8 mouse cellular contexts compared by ENCODE assay signal in genomic region chr4:147940576-147941044, GRCm38 (mm10). TPM values are rescaled to one million over a fixed set of nuclear protein-coding genes. Genes with fewer than 3 reads are reported as not detected.
DNase-seq lines count a peak whose midpoint lies in the region; ATAC-seq and TF ChIP-seq lines count a peak whose summit lies in the region.

TSS of gene 2510039O18Rik (plus strand) at chr4:147940895.

- TF ChIP-seq EP300 in heart, postnatal 0 days (IDR thresholded peaks at IDR 0.05; ENCODE audit: low read depth) = no peak
- no peak for TF ChIP-seq EP300 in liver, postnatal 0 days (IDR thresholded peaks at IDR 0.05; ENCODE audit: low read depth)

- TF ChIP-seq CTCF in E14TG2a.4 (conservative IDR thresholded peaks at IDR 0.05; ENCODE audit: low read length) = no peak
- no peak for TF ChIP-seq CTCF in heart, postnatal 0 days (IDR thresholded peaks at IDR 0.05; ENCODE audit: low read depth)
- no peak for TF ChIP-seq CTCF in liver, postnatal 0 days (IDR thresholded peaks at IDR 0.05; ENCODE audit: low read depth)

- peak; percentile 71 for ATAC-seq in forebrain, embryonic 12.5 days (ENCODE audit: low FRiP score)
- ATAC-seq in heart, postnatal 0 days (ENCODE audit: insufficient read depth, low read depth) = peak; percentile 44
- peak; percentile 82 for ATAC-seq in liver, postnatal 0 days
- peak; percentile 67 for ATAC-seq in neural tube, embryonic 14.5 days (ENCODE audit: low read depth)

- H3K4me3 ChIP-seq in E14TG2a.4 (replicated peaks; ENCODE audit: low read length) = peak within 1 kb of the TSS; percentile 93
- H3K4me3 ChIP-seq in forebrain, embryonic 12.5 days (replicated peaks) = peak within 1 kb of the TSS; percentile 100
- H3K4me3 ChIP-seq in heart, postnatal 0 days (ENCODE audit: low read depth, low read length) = peak within 1 kb of the TSS; percentile 98
- H3K4me3 ChIP-seq in liver, postnatal 0 days (ENCODE audit: low read depth, low read length) = peak within 1 kb of the TSS; percentile 72
- peak within 1 kb of the TSS; percentile 83 for H3K4me3 ChIP-seq in neural tube, embryonic 14.5 days (ENCODE audit: low read depth, low read length)

- H3K36me3 ChIP-seq in E14TG2a.4 (ENCODE audit: insufficient read depth, low read length) = peaks cover 35% of the 10 kb centered on the region
- peaks cover 15% of the 10 kb centered on the region for H3K36me3 ChIP-seq in forebrain, embryonic 12.5 days (replicated peaks)
- peaks cover 28% of the 10 kb centered on the region for H3K36me3 ChIP-seq in heart, postnatal 0 days (replicated peaks; ENCODE audit: control insufficient read depth, insufficient read depth, low read length)
- peaks cover 22% of the 10 kb centered on the region for H3K36me3 ChIP-seq in liver, postnatal 0 days (replicated peaks; ENCODE audit: insufficient read depth, low read length)
- peaks cover 12% of the 10 kb centered on the region for H3K36me3 ChIP-seq in neural tube, embryonic 14.5 days (ENCODE audit: control insufficient read depth, insufficient read depth, low read length)

- peak; percentile 86 for DNase-seq in c-Kit-positive CD71-positive TER-119-positive erythroid progenitor cells, embryonic 14.5 days (ENCODE audit: low spot score)
- DNase-seq in heart, postnatal 0 days (ENCODE audit: low spot score) = peak; percentile 94
- peak; percentile 90 to 94 for DNase-seq in kidney, postnatal 4 days
- DNase-seq in liver, postnatal 0 days = peak; percentile 91
- DNase-seq in testis, postnatal 10 days (ENCODE audit: low spot score) = peak; percentile 93

- 2% methylated on average over 27 of the region's 35 CpGs for WGBS in forebrain, embryonic 12.5 days
- 1% methylated on average over 34 of the region's 35 CpGs for WGBS in heart, postnatal 0 days
- under 1% methylated on average over 33 of the region's 35 CpGs for WGBS in liver, postnatal 0 days (ENCODE audit: insufficient replicate concordance)
- WGBS in neural tube, embryonic 14.5 days = 3% methylated on average over 20 of the region's 35 CpGs

- no peaks in the 10 kb centered on the region for H3K9me3 ChIP-seq in E14TG2a.4 (ENCODE audit: low read length)
- no peaks in the 10 kb centered on the region for H3K9me3 ChIP-seq in forebrain, embryonic 12.5 days
- no peaks in the 10 kb centered on the region for H3K9me3 ChIP-seq in heart, postnatal 0 days (replicated peaks; ENCODE audit: control insufficient read depth, low read length)
- H3K9me3 ChIP-seq in liver, postnatal 0 days (ENCODE audit: low read length) = no peaks in the 10 kb centered on the region
- H3K9me3 ChIP-seq in neural tube, embryonic 14.5 days (ENCODE audit: control insufficient read depth, low read length) = no peaks in the 10 kb centered on the region

- peak within 1 kb of the TSS; percentile 97 for H3K9ac ChIP-seq in forebrain, embryonic 12.5 days
- peak within 1 kb of the TSS; percentile 95 for H3K9ac ChIP-seq in heart, postnatal 0 days (replicated peaks; ENCODE audit: low read depth, low read length)
- H3K9ac ChIP-seq in liver, postnatal 0 days (replicated peaks) = peak within 1 kb of the TSS; percentile 87
- peak within 1 kb of the TSS; percentile 86 for H3K9ac ChIP-seq in neural tube, embryonic 14.5 days (replicated peaks; ENCODE audit: low read depth, low read length)

- peak within 1 kb of the TSS; percentile 75 for H3K27ac ChIP-seq in forebrain, embryonic 12.5 days
- H3K27ac ChIP-seq in heart, postnatal 0 days (ENCODE audit: low read depth) = peak within 1 kb of the TSS; percentile 83
- H3K27ac ChIP-seq in liver, postnatal 0 days (ENCODE audit: low read depth) = peak within 1 kb of the TSS; percentile 79
- peak within 1 kb of the TSS; percentile 52 for H3K27ac ChIP-seq in neural tube, embryonic 14.5 days (ENCODE audit: low read depth, low read length)

- H3K4me1 ChIP-seq in E14TG2a.4 (replicated peaks; ENCODE audit: low read depth, low read length) = peaks cover 70% of the 10 kb centered on the region
- peaks cover 30% of the 10 kb centered on the region for H3K4me1 ChIP-seq in forebrain, embryonic 12.5 days
- H3K4me1 ChIP-seq in heart, postnatal 0 days (ENCODE audit: control insufficient read depth, insufficient read depth) = peaks cover 64% of the 10 kb centered on the region
- H3K4me1 ChIP-seq in liver, postnatal 0 days (ENCODE audit: insufficient read depth) = peaks cover 49% of the 10 kb centered on the region
- peaks cover 16% of the 10 kb centered on the region for H3K4me1 ChIP-seq in neural tube, embryonic 14.5 days (ENCODE audit: control insufficient read depth, insufficient read depth, low read length)

- H3K27me3 ChIP-seq in E14TG2a.4 (ENCODE audit: insufficient read depth, low read length) = peaks cover 8% of the 10 kb centered on the region; the same call in 1 of the 2 replicates
- peaks cover 9% of the 10 kb centered on the region; the same call in 1 of the 2 replicates for H3K27me3 ChIP-seq in forebrain, embryonic 12.5 days
- no peaks in the 10 kb centered on the region for H3K27me3 ChIP-seq in heart, postnatal 0 days (ENCODE audit: control insufficient read depth, insufficient read depth, low read length)
- H3K27me3 ChIP-seq in liver, postnatal 0 days (ENCODE audit: insufficient read depth, low read length) = no peaks in the 10 kb centered on the region
- peaks cover 3% of the 10 kb centered on the region for H3K27me3 ChIP-seq in neural tube, embryonic 14.5 days (ENCODE audit: control insufficient read depth, insufficient read depth, low read length)

- peak within 1 kb of the TSS; percentile 100 for H3K4me2 ChIP-seq in forebrain, embryonic 12.5 days
- peak within 1 kb of the TSS; percentile 88 for H3K4me2 ChIP-seq in heart, postnatal 0 days (ENCODE audit: low read depth, low read length)
- H3K4me2 ChIP-seq in liver, postnatal 0 days (ENCODE audit: low read depth, low read length) = peak within 1 kb of the TSS; percentile 99
- H3K4me2 ChIP-seq in neural tube, embryonic 14.5 days (ENCODE audit: low read depth, low read length) = peak within 1 kb of the TSS; percentile 98

RNA-seq across cellular contexts. Expression of gene 2510039O18Rik, which starts in this region (rescaled TPM):
- 16.3 and 16.6 TPM in 2 replicates for polyA plus RNA-seq in forebrain, embryonic 12.5 days (2016; fragmentation: Nextera tagmentation; extraction: Ambion mirVana)
- total RNA-seq in heart, postnatal 0 days (2014; rRNA removed; ENCODE audit: low replicate concordance) = 76.2 and 82.2 TPM in 2 replicates
- 8.9 and 10.4 TPM in 2 replicates for polyA plus RNA-seq in heart, postnatal 0 days (2015; fragmentation: Nextera tagmentation; extraction: Ambion mirVana)
- 6.5 and 8.5 TPM in 2 replicates for polyA plus RNA-seq in liver, postnatal 0 days (2015; fragmentation: Nextera tagmentation; extraction: Ambion mirVana)
- 14.9 and 17.4 TPM in 2 replicates for polyA plus RNA-seq in neural tube, embryonic 14.5 days (2014; fragmentation: Nextera tagmentation; extraction: Ambion mirVana)

Comparison
In these comparisons a context has a peak if more than half of its experiments do, and no peak if none do; other contexts are left out.
1. Peak in every context shown above with its lines: DNase-seq, ATAC-seq, H3K4me3 ChIP-seq and H3K27ac ChIP-seq.